Mouse (Mus musculus): ENCODE results near the gene Snx5. TPM values are rescaled to one million over a fixed set of nuclear protein-coding genes. Genes with fewer than 3 reads are reported as not detected.

The Snx5 gene
- polyA plus RNA-seq (2015; fragmentation: Nextera tagmentation; extraction: Ambion mirVana) = 55.7 and 59.4 TPM in 2 replicates

DNA sequence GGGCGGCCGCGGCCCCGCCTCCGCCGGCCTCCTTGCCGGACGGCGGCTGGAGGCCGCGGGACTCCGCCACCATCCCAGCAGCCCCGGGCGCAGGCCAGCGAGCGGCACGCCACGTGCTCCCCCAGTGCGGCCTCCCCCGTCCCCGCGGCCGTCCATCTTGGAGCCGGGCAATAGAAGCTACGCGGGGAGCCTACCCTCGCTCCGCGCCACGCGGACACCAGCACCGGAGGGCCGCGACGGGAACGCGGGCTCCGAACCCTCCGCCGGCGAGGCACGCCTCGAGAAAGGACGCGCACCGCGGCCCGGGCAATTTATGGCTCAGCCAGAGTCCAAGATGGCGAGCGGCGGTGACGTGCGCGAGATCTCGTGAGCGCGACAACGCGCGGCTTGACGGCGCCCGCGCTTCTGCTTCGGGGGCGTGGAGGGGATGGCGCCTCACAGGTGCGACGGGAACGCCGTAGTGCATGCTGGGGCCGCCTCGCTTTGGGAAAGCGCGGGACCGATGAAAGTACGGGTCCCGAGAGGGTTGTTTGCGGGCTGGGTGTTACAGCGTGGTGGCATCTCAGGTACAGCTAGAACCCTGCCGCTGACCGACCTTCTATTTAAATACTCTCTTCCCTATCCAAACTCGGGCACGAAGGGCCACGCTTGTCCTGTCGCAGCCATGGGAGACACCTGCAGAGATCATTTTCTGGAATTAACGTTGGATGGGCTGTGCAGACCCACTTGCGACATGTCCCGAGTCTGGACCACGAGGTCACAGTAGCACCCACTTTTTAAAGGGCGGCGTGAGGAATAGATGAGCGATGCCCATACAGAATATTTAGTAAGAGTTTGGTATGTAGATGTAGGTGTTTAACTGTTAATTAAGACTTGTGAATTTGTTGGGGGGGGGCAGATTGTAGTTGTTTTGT, at the start of gene Snx5, which contains the start of gene Mgme1:
Gene Snx5, minus strand, starts transcription at position 400 of the 914 bp plus-strand sequence.
Gene Mgme1, plus strand, starts transcription at position 157 of the 914 bp plus-strand sequence.
- Histone ChIP-seq H3K9ac (peak within 1 kb of the TSS; percentile 97), H3K27me3 (no peaks in the 10 kb centered on the region), H3K4me2 (peak within 1 kb of the TSS; percentile 78), H3K4me1 (replicated peaks) (peaks cover 77% of the 10 kb centered on the region), H3K4me3 (replicated peaks) (peak within 1 kb of the TSS; percentile 94), H3K36me3 (replicated peaks) (peaks cover 26% of the 10 kb centered on the region), H3K27ac (replicated peaks) (peak within 1 kb of the TSS; percentile 97), H3K9me3 (replicated peaks) (no peaks in the 10 kb centered on the region)
- under 1% methylated on average over 93 of the region's 93 CpGs for WGBS (ENCODE audit: insufficient replicate concordance)
- peak; percentile 92 for ATAC-seq (ENCODE audit: insufficient read depth)

DNA sequence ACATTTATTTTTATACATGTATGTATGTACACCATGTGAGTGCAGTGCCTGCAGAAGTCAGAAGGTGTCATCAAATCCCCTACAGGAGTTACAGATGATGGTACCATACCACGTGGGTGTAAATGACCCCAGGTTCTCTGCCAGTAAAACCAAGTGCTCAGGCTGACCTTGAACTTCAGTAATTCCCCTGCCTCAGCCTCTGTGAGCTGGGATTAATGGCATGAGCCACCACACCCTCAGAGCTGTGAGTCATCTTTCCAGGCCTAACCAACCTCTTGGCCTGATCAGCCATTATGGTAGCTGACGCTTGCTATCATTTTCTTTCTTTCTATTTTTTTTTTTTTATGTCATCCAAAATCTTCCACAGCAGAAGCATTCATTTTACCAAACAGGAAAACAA, 40.7 kb upstream of the Snx5 start:
- WGBS (ENCODE audit: insufficient replicate concordance) = 65% methylated on average over 2 of the region's 2 CpGs

GRCm38 (mm10) chr2:144310273-144310672, 39.6 kb upstream of the Snx5 start:
- H3K27ac ChIP-seq (replicated peaks) = no peak overlapping the region
- ATAC-seq (ENCODE audit: insufficient read depth) = no peak
- 42% methylated on average over 5 of the region's 5 CpGs for WGBS (ENCODE audit: insufficient replicate concordance)

More for the DNA sequence above, 40.7 kb upstream of the Snx5 start:
- no peak overlapping the region for H3K27ac ChIP-seq (replicated peaks)
- H3K9ac ChIP-seq = no peak overlapping the region
- ATAC-seq (ENCODE audit: insufficient read depth) = no peak
- H3K4me2 ChIP-seq = no peak overlapping the region
- no peaks in the 10 kb centered on the region for H3K9me3 ChIP-seq (replicated peaks)
- H3K4me1 ChIP-seq (replicated peaks) = peaks cover 3% of the 10 kb centered on the region; the same call in 1 of the 2 replicates
- no peaks in the 10 kb centered on the region for H3K36me3 ChIP-seq (replicated peaks)
- H3K4me3 ChIP-seq (replicated peaks) = no peak overlapping the region
- no peaks in the 10 kb centered on the region for H3K27me3 ChIP-seq

GRCm38 (mm10) chr2:144308561-144308960, 37.9 kb upstream of the Snx5 start:
- ATAC-seq (ENCODE audit: insufficient read depth) = peak; percentile 31; the same call in 1 of the 2 replicates

More at GRCm38 (mm10) chr2:144310273-144310672, 39.6 kb upstream of the Snx5 start:
- Histone ChIP-seq H3K4me3 (replicated peaks) (no peak overlapping the region), H3K9ac (no peak overlapping the region), H3K4me2 (no peak overlapping the region), H3K27me3 (no peaks in the 10 kb centered on the region), H3K4me1 (replicated peaks) (peaks cover 3% of the 10 kb centered on the region; the same call in 1 of the 2 replicates), H3K36me3 (replicated peaks) (no peaks in the 10 kb centered on the region), H3K9me3 (replicated peaks) (no peaks in the 10 kb centered on the region)

DNA sequence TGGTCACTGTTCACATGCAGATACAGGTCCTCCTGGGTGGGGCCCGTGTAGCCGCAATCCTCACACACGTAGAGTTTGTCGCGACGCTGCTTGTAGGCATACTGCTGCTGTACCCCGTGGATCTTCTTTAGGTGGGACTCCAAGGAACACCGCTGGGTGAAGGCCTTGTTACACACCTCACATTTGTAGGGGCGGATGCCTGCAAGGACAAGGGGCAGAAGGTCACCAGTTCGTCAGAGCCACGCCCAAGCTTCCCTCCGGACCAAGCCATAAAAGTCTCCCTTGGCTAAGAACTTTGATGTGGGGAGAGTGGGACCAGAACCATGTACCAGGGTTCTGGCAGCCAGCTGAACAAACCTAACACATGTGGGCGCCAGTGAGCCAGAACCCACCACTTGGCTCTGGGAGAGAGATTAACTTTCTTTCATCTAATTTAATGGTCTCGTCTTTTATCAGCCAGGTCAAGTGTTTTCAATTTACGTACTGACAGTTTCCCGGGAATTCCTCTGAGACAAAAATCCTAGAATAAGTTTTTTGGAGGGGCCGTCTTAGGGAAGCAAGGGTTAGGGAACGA, 35.1 kb upstream of the Snx5 start:
- H3K27ac ChIP-seq (replicated peaks) = no peak overlapping the region
- H3K36me3 ChIP-seq (replicated peaks) = no peaks in the 10 kb centered on the region
- WGBS (ENCODE audit: insufficient replicate concordance) = 66% methylated on average over 18 of the region's 18 CpGs
- H3K9ac ChIP-seq = no peak overlapping the region
- H3K27me3 ChIP-seq = no peaks in the 10 kb centered on the region
- H3K4me1 ChIP-seq (replicated peaks) = 0 out of 2 replicates have a peak, but pooled peaks cover 3% of the 10 kb centered on the region
- no peaks in the 10 kb centered on the region for H3K9me3 ChIP-seq (replicated peaks)
- no peak for ATAC-seq (ENCODE audit: insufficient read depth)
- H3K4me2 ChIP-seq = no peak overlapping the region
- H3K4me3 ChIP-seq (replicated peaks) = no peak overlapping the region

More at GRCm38 (mm10) chr2:144308561-144308960, 37.9 kb upstream of the Snx5 start:
- H3K4me1 ChIP-seq (replicated peaks) = peaks cover 3% of the 10 kb centered on the region; the same call in 1 of the 2 replicates
- peak overlapping the region; percentile 30 for H3K4me2 ChIP-seq
- H3K36me3 ChIP-seq (replicated peaks) = no peaks in the 10 kb centered on the region
- H3K9me3 ChIP-seq (replicated peaks) = no peaks in the 10 kb centered on the region
- no peak overlapping the region for H3K4me3 ChIP-seq (replicated peaks)
- no peaks in the 10 kb centered on the region for H3K27me3 ChIP-seq
- WGBS (ENCODE audit: insufficient replicate concordance) = 44% methylated on average over 8 of the region's 8 CpGs
- H3K9ac ChIP-seq = no peak overlapping the region
- no peak overlapping the region for H3K27ac ChIP-seq (replicated peaks)

DNA sequence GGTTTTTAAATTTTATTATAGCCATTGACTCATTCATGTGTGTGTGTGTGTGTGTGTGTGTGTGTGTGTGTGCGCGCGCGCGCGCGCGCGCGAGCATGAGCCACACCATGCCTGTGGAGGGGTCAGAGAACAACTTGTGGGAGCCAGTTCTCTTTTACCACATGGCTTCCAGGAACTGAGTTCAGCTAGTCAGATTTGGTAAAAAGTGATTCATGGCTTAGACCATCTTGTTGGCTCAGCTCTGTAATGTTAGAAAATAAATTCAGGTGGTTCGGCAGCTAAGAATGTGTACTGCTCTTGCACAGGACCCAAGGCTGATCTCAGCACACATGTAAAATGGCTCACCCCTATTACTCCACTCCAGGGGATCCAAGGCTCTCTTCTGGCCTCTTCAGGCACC, 30.4 kb upstream of the Snx5 start:
- Histone ChIP-seq H3K9me3 (replicated peaks) (no peaks in the 10 kb centered on the region), H3K4me1 (replicated peaks) (0 out of 2 replicates have a peak, but pooled peaks cover 5% of the 10 kb centered on the region), H3K4me2 (no peak overlapping the region), H3K4me3 (replicated peaks) (no peak overlapping the region), H3K9ac (no peak overlapping the region), H3K36me3 (replicated peaks) (no peaks in the 10 kb centered on the region), H3K27ac (replicated peaks) (no peak overlapping the region), H3K27me3 (no peaks in the 10 kb centered on the region)
- WGBS (ENCODE audit: insufficient replicate concordance) = 85% methylated on average over 11 of the region's 11 CpGs
- ATAC-seq (ENCODE audit: insufficient read depth) = no peak

GRCm38 (mm10) chr2:144299749-144300669, 29.3 kb upstream of the Snx5 start:
- Histone ChIP-seq H3K9me3 (replicated peaks) (no peaks in the 10 kb centered on the region), H3K36me3 (replicated peaks) (no peaks in the 10 kb centered on the region), H3K27ac (replicated peaks) (no peak overlapping the region), H3K27me3 (no peaks in the 10 kb centered on the region), H3K4me2 (no peak overlapping the region), H3K4me3 (replicated peaks) (no peak overlapping the region), H3K9ac (no peak overlapping the region), H3K4me1 (replicated peaks) (0 out of 2 replicates have a peak, but pooled peaks cover 7% of the 10 kb centered on the region)
- 37% methylated on average over 9 of the region's 9 CpGs for WGBS (ENCODE audit: insufficient replicate concordance)
- ATAC-seq (ENCODE audit: insufficient read depth) = no peak

- 34% methylated on average over 9 of the region's 9 CpGs for WGBS (ENCODE audit: insufficient replicate concordance)
- H3K36me3 ChIP-seq (replicated peaks) = no peaks in the 10 kb centered on the region
- no peaks in the 10 kb centered on the region for H3K27me3 ChIP-seq
- H3K4me1 ChIP-seq (replicated peaks) = 0 out of 2 replicates have a peak, but pooled peaks cover 7% of the 10 kb centered on the region
- no peak overlapping the region for H3K9ac ChIP-seq
- H3K27ac ChIP-seq (replicated peaks) = no peak overlapping the region
- no peaks in the 10 kb centered on the region for H3K9me3 ChIP-seq (replicated peaks)
- H3K4me2 ChIP-seq = no peak overlapping the region
- ATAC-seq (ENCODE audit: insufficient read depth) = no peak
- no peak overlapping the region for H3K4me3 ChIP-seq (replicated peaks)
Observed at GRCm38 (mm10) chr2:144295145-144295735, 24.5 kb upstream of the Snx5 start.

DNA sequence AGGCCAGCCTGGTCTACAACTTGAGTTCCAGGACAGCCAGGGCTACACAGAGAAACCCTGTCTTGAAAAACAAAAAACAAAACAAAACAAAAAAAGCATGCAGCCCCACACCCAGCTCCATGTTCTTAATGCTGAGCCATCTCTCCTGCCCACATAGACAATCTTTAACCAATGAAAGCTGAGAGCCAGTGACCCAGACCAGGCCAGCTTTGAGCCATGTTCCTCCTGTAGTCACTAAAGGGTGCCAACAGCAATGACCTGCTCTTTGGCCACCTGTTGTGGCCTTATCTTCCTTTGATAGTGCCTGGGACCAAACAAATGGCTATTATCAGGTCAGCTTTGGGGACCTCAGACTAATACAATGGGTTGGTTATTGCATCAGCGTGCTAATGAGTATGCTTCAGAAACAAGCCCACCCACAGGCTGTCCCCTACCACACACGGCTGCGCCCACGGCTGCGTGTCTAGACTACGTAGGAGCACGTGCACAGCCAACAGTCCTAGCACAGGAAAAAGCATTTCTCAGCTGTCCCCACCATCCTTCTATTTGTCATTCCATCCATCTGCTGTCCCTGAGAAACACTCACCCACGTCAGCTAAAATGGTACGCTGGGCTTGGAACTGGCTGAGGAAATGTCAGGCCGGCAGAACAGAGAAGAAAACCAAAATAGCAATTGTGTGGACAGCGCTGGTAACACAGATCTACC, 21.0 kb upstream of the Snx5 start:
- H3K9me3 ChIP-seq (replicated peaks) = no peaks in the 10 kb centered on the region
- no peak overlapping the region for H3K4me3 ChIP-seq (replicated peaks)
- H3K36me3 ChIP-seq (replicated peaks) = no peaks in the 10 kb centered on the region
- no peak overlapping the region for H3K4me2 ChIP-seq
- no peaks in the 10 kb centered on the region for H3K27me3 ChIP-seq
- 0 out of 2 replicates have a peak, but pooled peaks cover 3% of the 10 kb centered on the region for H3K4me1 ChIP-seq (replicated peaks)
- H3K27ac ChIP-seq (replicated peaks) = no peak overlapping the region
- 73% methylated on average over 11 of the region's 11 CpGs for WGBS (ENCODE audit: insufficient replicate concordance)
- ATAC-seq (ENCODE audit: insufficient read depth) = no peak
- H3K9ac ChIP-seq = no peak overlapping the region

DNA sequence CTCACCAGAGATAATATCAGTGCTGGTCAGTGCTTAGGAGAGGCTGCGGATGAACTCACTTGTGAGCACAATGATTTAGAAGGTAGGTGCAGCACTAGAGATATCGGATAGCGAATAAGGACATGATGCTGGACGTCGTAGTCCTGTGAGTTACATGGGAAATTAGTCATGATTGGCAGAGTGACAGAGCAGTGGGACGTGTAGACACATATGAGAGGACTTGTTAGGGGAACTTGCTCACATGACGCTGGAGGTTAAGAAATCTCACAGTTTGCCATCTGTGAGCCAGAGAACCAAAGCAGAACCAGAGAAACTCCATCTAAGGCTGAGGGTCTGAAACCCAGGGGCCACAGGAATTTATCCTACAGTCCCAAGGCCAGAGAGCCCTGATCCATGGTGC, 19.6 kb upstream of the Snx5 start:
- 64% methylated on average over 7 of the region's 7 CpGs for WGBS (ENCODE audit: insufficient replicate concordance)
- no peak overlapping the region for H3K27ac ChIP-seq (replicated peaks)
- no peaks in the 10 kb centered on the region for H3K27me3 ChIP-seq
- no peaks in the 10 kb centered on the region for H3K9me3 ChIP-seq (replicated peaks)
- no peak for ATAC-seq (ENCODE audit: insufficient read depth)
- H3K4me1 ChIP-seq (replicated peaks) = 0 out of 2 replicates have a peak, but pooled peaks cover under 1% of the 10 kb centered on the region
- no peak overlapping the region for H3K9ac ChIP-seq
- no peak overlapping the region for H3K4me3 ChIP-seq (replicated peaks)
- H3K36me3 ChIP-seq (replicated peaks) = no peaks in the 10 kb centered on the region
- H3K4me2 ChIP-seq = no peak overlapping the region

All from liver, embryonic 15.5 days (tissue).